Mouse (Mus musculus) lung, postnatal 0 days (tissue): ENCODE results near the gene Gm37240.

Source experiments
- CTCF ChIP-seq: IDR thresholded peaks from 2 replicates; pipeline ENCODE4 v1.5.1; 2016; ENCODE audit warnings: antibody characterized with exemption, mild to moderate bottlenecking
- EP300 ChIP-seq: IDR thresholded peaks from 2 replicates; pipeline ENCODE4 v1.6.1; 2016; ENCODE audit warnings: antibody characterized with exemption, mild to moderate bottlenecking, control low read depth

GRCm38 (mm10) chr3:84949387-84949786 is 937.9 kb downstream of the Gm37240 start:
- TF ChIP-seq CTCF, result no peak
- no peak for TF ChIP-seq EP300
